Mouse (Mus musculus): ENCODE data around the gene AI467606. TPM values are rescaled to one million over a fixed set of nuclear protein-coding genes. Genes with fewer than 3 reads are reported as not detected.

The AI467606 gene
- total RNA-seq, 2 experiments from 2014 or later: 1.4 to 3.0 TPM

DNA sequence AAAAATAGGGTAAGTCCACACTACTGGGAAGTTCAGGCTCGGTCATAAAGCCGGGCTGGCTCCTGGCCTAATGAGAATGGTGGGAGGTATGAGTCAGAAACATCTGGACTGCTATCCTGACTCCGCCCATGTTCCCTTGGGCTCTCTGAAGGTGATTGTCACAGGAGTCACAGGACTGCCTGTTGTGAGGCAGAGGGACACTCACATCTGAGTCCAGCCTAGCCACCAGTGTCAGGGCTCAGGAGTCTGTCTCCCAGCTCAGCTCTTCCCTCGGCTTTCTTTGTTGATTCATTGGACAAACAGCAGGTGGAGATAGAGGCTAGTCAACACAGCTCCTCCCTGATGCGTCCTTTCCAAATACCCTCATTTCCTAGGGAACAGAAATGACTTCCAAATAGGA lies 26.8 kb downstream of the AI467606 start:
- intact Hi-C loops (cut with DNase I): no loop called here
- DNase-seq: peak; percentile 30 to 43

DNA sequence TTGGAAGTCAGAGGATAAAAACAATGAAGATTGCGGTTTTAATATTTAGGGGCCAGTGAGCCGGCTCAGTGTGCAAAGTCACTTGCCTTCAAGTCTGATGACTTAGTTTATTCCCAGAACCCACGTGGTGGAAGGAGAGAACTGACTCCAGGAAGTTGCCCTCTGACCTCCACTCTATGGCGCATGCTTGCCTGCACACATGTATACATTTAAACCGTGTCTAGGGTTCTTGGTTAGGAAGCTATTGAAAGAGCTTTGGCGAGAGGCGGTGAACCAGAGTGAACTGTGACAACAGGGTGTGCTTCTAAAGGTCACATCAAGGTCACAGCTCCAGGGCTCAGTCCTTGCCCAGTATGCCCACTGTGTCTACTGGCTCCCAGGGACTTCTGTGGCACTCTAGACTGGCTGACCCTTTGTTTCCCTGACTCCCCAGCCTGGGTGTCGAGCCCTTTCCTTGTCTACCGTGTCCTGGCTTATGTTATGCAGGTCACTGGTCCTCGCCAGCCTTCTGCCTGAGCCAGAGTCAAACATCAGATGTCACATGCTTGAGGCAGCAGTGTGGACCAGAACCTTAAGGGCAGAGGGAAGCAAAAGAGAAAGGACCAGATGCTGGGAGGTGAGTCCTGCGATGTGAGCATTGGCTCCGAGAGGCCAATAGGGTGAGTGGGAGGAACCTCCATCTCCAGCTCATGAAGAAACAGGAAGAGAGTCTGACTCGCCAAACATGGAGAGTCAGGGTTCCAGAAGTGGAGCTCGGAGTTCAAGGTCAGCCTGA lies 27.7 kb downstream of the AI467606 start:
- intact Hi-C loops (cut with DNase I): no loop called here

GRCm38 (mm10) chr7:127121061-127121910 lies 30.1 kb downstream of the AI467606 start:
- intact Hi-C loops (cut with DNase I): no loop called here
- DNase-seq: no peak

More for the DNA sequence above, 27.7 kb downstream of the AI467606 start:
- DNase-seq: no peak

DNA sequence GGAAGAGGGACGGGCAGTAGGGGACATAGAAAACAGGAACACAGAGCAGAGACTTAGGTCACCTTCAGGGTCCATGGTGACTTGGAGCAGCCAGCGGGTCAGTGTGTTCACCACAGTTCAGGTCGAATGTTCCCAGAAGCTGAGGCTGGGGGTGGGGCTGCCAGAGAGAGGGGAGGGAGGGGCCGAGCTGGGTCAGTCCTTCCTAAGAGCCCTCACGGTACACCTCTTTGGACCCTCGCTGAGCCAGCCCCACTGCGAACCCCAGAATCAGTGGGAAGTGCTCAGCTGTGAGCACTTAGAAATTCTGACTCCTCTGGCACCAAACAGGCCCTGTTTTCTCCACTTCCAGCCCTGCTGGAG lies 30.7 kb downstream of the AI467606 start, which contains the start of gene Qprt:
Qprt (minus strand) TSS at position 316 of the 360 bp plus-strand sequence.
- no peak for DNase-seq
- intact Hi-C loops (cut with DNase I): no loop called here

DNA sequence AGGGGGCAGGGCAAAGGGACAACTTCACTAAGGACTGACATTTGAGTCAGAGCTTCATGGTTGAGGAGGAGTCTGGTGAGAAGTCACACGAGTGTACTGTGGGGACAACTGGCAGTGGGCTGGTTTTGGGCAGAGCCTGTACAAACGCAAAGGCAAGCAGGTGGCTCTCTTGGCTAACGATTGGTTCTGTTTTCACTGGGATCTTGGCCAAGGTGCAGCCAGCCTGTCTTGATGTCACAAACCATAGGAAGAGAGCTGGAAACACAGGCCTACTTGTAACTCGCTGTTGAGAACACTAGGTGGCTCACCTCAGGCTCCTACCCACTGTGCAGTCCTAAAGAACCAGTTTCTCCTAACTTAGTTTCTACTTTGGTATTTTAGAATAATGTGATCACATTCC lies 38.5 kb downstream of the AI467606 start:
- intact Hi-C loops (cut with DNase I): no loop called here
- peak in 1 of 2 experiments; percentile 28 for DNase-seq

GRCm38 (mm10) chr7:127133125-127133524 lies 42.0 kb downstream of the AI467606 start:
- no peak for DNase-seq
- intact Hi-C loops (cut with DNase I): no loop called here

DNA sequence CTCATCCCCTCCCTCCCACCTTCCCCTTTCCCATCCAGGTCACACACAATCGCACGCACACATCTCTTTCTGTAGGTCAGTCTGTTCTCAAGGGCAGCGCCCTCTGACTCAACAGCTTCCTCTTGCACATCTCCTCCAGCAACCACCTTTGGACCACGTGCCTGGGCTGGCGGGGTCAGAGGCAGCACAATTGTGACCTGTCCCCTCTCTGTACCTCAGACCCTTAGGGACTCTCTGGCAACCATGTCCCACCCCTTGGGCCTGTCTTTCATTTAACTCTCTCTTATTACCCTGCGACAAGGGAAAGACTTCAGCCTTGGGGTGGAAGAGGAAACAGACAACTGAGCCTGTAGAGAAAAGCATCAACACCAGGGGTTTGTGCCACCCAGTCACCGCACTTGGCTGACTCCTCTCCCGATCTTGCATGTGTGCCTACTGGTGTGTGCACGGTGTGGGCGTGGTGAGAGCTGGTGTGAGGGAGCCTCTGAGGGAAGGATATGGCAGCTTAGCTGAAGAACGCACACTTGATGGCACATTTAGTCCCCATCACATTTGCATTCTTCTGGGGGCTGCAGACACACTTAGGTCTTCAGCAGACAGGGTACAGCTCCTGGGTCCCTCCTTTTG lies 43.8 kb downstream of the AI467606 start:
- intact Hi-C loops (cut with DNase I): loop anchor here (5.0 kb wide), 1 partner anchor 52 kb away; no protein-coding TSS in a partner anchor
- no peak for DNase-seq

GRCm38 (mm10) chr7:127136181-127137071 lies 45.3 kb downstream of the AI467606 start:
- intact Hi-C loops (cut with DNase I): loop anchor here (5.0 kb wide), 1 partner anchor 51 kb away; no protein-coding TSS in a partner anchor
- DNase-seq: no peak

- no peak for DNase-seq
These were observed 46.3 kb downstream of the AI467606 start, which contains the start of gene Spn for GRCm38 (mm10) chr7:127137262-127138017. TSS of gene Spn (minus strand) at chr7:127137823.

DNA sequence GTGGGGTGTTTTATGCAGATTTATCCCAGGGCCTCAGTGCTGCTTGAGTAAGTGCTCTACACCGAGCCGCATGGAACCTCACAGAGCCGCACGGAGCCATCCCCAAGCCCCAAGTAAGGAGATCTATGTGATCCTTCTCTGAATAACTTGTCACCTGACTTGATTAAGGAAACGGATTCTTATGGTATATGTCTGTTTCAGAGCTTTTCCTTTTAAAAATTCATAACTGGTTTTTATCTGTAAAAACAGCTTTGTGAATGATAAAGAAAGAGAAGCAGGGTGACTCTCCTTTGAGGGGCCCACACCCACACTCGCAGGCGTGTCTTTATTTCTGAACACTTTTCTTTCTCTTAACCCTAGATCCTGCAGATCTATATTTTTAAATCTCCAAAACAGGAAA lies 47.9 kb downstream of the AI467606 start:
- intact Hi-C loops (cut with DNase I): loop anchor here (5.0 kb wide), 1 partner anchor 48 kb away; no protein-coding TSS in a partner anchor
- DNase-seq: no peak

More at GRCm38 (mm10) chr7:127137262-127138017, 46.3 kb downstream of the AI467606 start, which contains the start of gene Spn:
- intact Hi-C loops (cut with DNase I): loop anchor here (5.0 kb wide), 1 partner anchor 50 kb away; no protein-coding TSS in a partner anchor

- no peak for DNase-seq
- intact Hi-C loops (cut with DNase I): loop anchor here (5.0 kb wide), 1 partner anchor 48 kb away; no protein-coding TSS in a partner anchor
These were observed 48.4 kb downstream of the AI467606 start for GRCm38 (mm10) chr7:127139562-127139961.

DNA sequence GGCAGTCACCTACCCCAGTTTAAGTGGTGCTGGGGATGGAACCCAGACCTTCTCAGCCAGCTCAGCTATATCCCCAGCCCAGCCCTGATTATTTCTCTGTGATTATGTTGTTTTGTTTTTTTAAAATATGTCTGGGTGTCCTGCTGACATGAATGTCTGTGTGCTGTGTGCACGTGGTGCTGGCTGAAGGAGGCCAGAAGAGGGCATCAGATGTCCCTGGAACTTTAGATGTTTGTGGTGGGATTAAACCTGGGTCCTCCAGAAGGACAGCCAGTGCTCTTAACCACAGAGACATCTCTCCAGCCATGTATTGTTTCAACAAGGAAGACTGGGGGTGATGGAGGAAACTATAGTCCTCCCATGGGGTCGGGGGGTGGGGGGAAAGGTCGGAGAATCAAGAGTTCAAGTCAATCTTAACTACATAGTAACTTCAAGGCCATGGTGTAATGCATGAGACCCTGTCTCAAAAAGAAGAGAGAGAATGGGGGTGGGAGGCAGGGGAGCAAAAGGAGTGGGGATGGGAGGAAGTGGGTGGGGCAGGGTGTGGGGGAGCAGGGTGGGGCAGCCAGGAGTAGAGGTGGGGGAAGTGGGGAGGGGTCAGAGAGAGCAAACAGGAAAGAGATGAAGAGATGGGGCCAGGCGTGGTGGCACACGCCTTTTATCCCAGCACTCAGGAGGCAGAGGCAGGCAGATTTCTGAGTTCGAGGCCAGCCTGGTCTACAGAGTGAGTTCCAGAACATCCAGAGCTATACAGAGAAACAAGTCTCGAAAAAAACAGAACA lies 49.7 kb downstream of the AI467606 start:
- intact Hi-C loops (cut with DNase I): no loop called here

DNA sequence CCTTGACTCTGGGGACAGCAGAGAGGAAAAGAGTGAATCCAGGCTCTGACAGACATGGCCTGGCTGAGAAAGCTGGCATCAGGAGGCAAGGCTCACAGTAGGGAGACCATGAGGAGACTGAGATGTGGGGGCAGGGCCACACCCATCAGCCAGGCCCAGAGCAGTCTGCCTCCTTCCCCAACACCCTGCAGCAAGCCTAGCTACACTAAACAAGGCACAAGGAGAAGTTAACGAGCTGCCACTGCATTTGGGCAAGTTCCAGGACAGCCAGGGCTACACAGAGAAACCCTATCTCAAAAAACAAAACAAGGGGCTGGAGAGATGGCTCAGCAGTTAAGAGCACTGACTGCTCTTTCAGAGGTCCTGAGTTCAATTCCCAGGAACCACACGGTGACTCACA lies 51.1 kb downstream of the AI467606 start:
- intact Hi-C loops (cut with DNase I): no loop called here
- DNase-seq: no peak

More for the DNA sequence above, 49.7 kb downstream of the AI467606 start:
- DNase-seq: no peak

DNA sequence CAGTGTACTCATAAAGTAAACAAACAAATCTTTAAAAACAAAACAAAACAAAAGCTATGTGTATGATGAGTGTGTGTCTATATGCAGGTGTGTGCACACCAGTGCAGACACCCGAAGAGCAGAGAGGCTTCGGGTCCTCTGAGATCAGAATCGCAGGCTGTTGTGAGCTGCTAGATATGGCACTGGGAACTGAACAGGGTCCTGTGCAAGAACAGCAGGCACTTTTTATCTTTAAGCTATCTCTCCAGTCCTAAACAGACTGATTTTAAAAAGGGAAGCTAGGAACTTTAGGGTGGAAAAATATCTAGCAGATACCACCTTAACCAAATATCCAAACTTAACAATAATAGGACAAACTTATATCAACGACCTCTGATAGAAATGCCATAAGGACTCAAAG lies 51.5 kb downstream of the AI467606 start:
- no peak for DNase-seq
- intact Hi-C loops (cut with DNase I): no loop called here
